Mouse (Mus musculus): ENCODE measurements around the gene Iqcf6. TPM values are rescaled to one million over a fixed set of nuclear protein-coding genes. Genes with fewer than 3 reads are reported as not detected.
"Not testable (repeated sequence)": the region's sequence is repeated elsewhere in the genome, so short reads cannot be mapped to it uniquely, and the experiment has no call there.

Gene Iqcf6
- polyA plus RNA-seq (2015; fragmentation: Nextera tagmentation; extraction: Ambion mirVana): not detected in 2 replicates

- Histone ChIP-seq H3K36me3 (ENCODE audit: control insufficient read depth, insufficient read depth, low read length) (no peaks in the 10 kb centered on the region), H3K27me3 (ENCODE audit: control insufficient read depth, insufficient read depth, low read depth, low read length) (no peaks in the 10 kb centered on the region), H3K27ac (ENCODE audit: low read length) (no peak within 1 kb of the TSS), H3K4me1 (replicated peaks; ENCODE audit: control insufficient read depth, insufficient read depth, low read length) (no peaks in the 10 kb centered on the region), H3K9ac (ENCODE audit: low read length) (no peak within 1 kb of the TSS), H3K9me3 (ENCODE audit: control insufficient read depth, low read length) (no peaks in the 10 kb centered on the region), H3K4me2 (ENCODE audit: low read depth, low read length) (no peak within 1 kb of the TSS), H3K4me3 (ENCODE audit: low read length) (no peak within 1 kb of the TSS)
- 58% methylated on average over 2 of the region's 2 CpGs for WGBS
- no peak for ATAC-seq (ENCODE audit: low read depth)
Observed at GRCm38 (mm10) chr9:106626282-106626681, at the start of gene Iqcf6. Iqcf6 (plus strand) TSS chr9:106626582.

- Histone ChIP-seq H3K9ac (ENCODE audit: low read length) (no peak overlapping the region), H3K4me1 (replicated peaks; ENCODE audit: control insufficient read depth, insufficient read depth, low read length) (no peaks in the 10 kb centered on the region), H3K4me2 (ENCODE audit: low read depth, low read length) (no peak overlapping the region), H3K4me3 (ENCODE audit: low read length) (no peak overlapping the region), H3K27ac (ENCODE audit: low read length) (no peak overlapping the region), H3K36me3 (ENCODE audit: control insufficient read depth, insufficient read depth, low read length) (no peaks in the 10 kb centered on the region), H3K27me3 (ENCODE audit: control insufficient read depth, insufficient read depth, low read depth, low read length) (no peaks in the 10 kb centered on the region), H3K9me3 (ENCODE audit: control insufficient read depth, low read length) (no peaks in the 10 kb centered on the region)
- ATAC-seq (ENCODE audit: low read depth): no peak
- 79% methylated on average over 7 of the region's 7 CpGs for WGBS
Observed at GRCm38 (mm10) chr9:106580016-106580415, 46.4 kb upstream of the Iqcf6 start.

GRCm38 (mm10) chr9:106582552-106582951 is 43.8 kb upstream of the Iqcf6 start:
- 68% methylated on average over 1 of the region's 1 CpGs for whole genome bisulfite sequencing
- H3K9me3 ChIP-seq (ENCODE audit: control insufficient read depth, low read length): no peaks in the 10 kb centered on the region
- H3K4me3 ChIP-seq (ENCODE audit: low read length): no peak overlapping the region
- no peak overlapping the region for H3K27ac ChIP-seq (ENCODE audit: low read length)
- no peaks in the 10 kb centered on the region for H3K36me3 ChIP-seq (ENCODE audit: control insufficient read depth, insufficient read depth, low read length)
- no peak for ATAC-seq (ENCODE audit: low read depth)
- H3K9ac ChIP-seq (ENCODE audit: low read length): no peak overlapping the region
- no peaks in the 10 kb centered on the region for H3K27me3 ChIP-seq (ENCODE audit: control insufficient read depth, insufficient read depth, low read depth, low read length)
- H3K4me2 ChIP-seq (ENCODE audit: low read depth, low read length): no peak overlapping the region
- H3K4me1 ChIP-seq (replicated peaks; ENCODE audit: control insufficient read depth, insufficient read depth, low read length): no peaks in the 10 kb centered on the region

GRCm38 (mm10) chr9:106592158-106592557 is 34.2 kb upstream of the Iqcf6 start:
- Histone ChIP-seq H3K4me1 (replicated peaks; ENCODE audit: control insufficient read depth, insufficient read depth, low read length) (no peaks in the 10 kb centered on the region), H3K4me3 (ENCODE audit: low read length) (no peak overlapping the region), H3K27ac (ENCODE audit: low read length) (no peak overlapping the region), H3K9ac (ENCODE audit: low read length) (no peak overlapping the region), H3K9me3 (ENCODE audit: control insufficient read depth, low read length) (no peaks in the 10 kb centered on the region; the same call in 1 of the 2 replicates), H3K27me3 (ENCODE audit: control insufficient read depth, insufficient read depth, low read depth, low read length) (no peaks in the 10 kb centered on the region), H3K4me2 (ENCODE audit: low read depth, low read length) (no peak overlapping the region), H3K36me3 (ENCODE audit: control insufficient read depth, insufficient read depth, low read length) (no peaks in the 10 kb centered on the region)
- WGBS: 84% methylated on average over 5 of the region's 5 CpGs
- ATAC-seq (ENCODE audit: low read depth): no peak

GRCm38 (mm10) chr9:106595402-106595801 is 31.0 kb upstream of the Iqcf6 start:
- WGBS: 7% methylated on average over 3 of the region's 4 CpGs
- H3K4me3 ChIP-seq (ENCODE audit: low read length); H3K4me1 ChIP-seq (replicated peaks; ENCODE audit: control insufficient read depth, insufficient read depth, low read length); H3K36me3 ChIP-seq (ENCODE audit: control insufficient read depth, insufficient read depth, low read length); ATAC-seq (ENCODE audit: low read depth); H3K4me2 ChIP-seq (ENCODE audit: low read depth, low read length); H3K27me3 ChIP-seq (ENCODE audit: control insufficient read depth, insufficient read depth, low read depth, low read length); H3K27ac ChIP-seq (ENCODE audit: low read length); H3K9ac ChIP-seq (ENCODE audit: low read length); H3K9me3 ChIP-seq (ENCODE audit: control insufficient read depth, low read length): not testable (repeated sequence)

GRCm38 (mm10) chr9:106595836-106596235 is 30.5 kb upstream of the Iqcf6 start:
- H3K4me3 ChIP-seq (ENCODE audit: low read length): no peak overlapping the region
- no peaks in the 10 kb centered on the region; the same call in 1 of the 2 replicates for H3K9me3 ChIP-seq (ENCODE audit: control insufficient read depth, low read length)
- no peak overlapping the region for H3K9ac ChIP-seq (ENCODE audit: low read length)
- ATAC-seq (ENCODE audit: low read depth): no peak
- no peaks in the 10 kb centered on the region for H3K4me1 ChIP-seq (replicated peaks; ENCODE audit: control insufficient read depth, insufficient read depth, low read length)
- H3K27me3 ChIP-seq (ENCODE audit: control insufficient read depth, insufficient read depth, low read depth, low read length): no peaks in the 10 kb centered on the region
- no peaks in the 10 kb centered on the region for H3K36me3 ChIP-seq (ENCODE audit: control insufficient read depth, insufficient read depth, low read length)
- 59% methylated on average over 7 of the region's 7 CpGs for WGBS
- no peak overlapping the region for H3K4me2 ChIP-seq (ENCODE audit: low read depth, low read length)
- no peak overlapping the region for H3K27ac ChIP-seq (ENCODE audit: low read length)

GRCm38 (mm10) chr9:106598466-106598865 is 27.9 kb upstream of the Iqcf6 start:
- no peaks in the 10 kb centered on the region for H3K4me1 ChIP-seq (replicated peaks; ENCODE audit: control insufficient read depth, insufficient read depth, low read length)
- H3K36me3 ChIP-seq (ENCODE audit: control insufficient read depth, insufficient read depth, low read length): no peaks in the 10 kb centered on the region
- no peaks in the 10 kb centered on the region for H3K9me3 ChIP-seq (ENCODE audit: control insufficient read depth, low read length)
- H3K4me2 ChIP-seq (ENCODE audit: low read depth, low read length): no peak overlapping the region
- no peak overlapping the region for H3K27ac ChIP-seq (ENCODE audit: low read length)
- no peak overlapping the region for H3K4me3 ChIP-seq (ENCODE audit: low read length)
- WGBS: 43% methylated on average over 7 of the region's 7 CpGs
- no peak for ATAC-seq (ENCODE audit: low read depth)
- H3K9ac ChIP-seq (ENCODE audit: low read length): no peak overlapping the region
- no peaks in the 10 kb centered on the region for H3K27me3 ChIP-seq (ENCODE audit: control insufficient read depth, insufficient read depth, low read depth, low read length)

GRCm38 (mm10) chr9:106600546-106600945 is 25.8 kb upstream of the Iqcf6 start:
- H3K9ac ChIP-seq (ENCODE audit: low read length): no peak overlapping the region
- no peaks in the 10 kb centered on the region for H3K27me3 ChIP-seq (ENCODE audit: control insufficient read depth, insufficient read depth, low read depth, low read length)
- H3K36me3 ChIP-seq (ENCODE audit: control insufficient read depth, insufficient read depth, low read length): no peaks in the 10 kb centered on the region
- no peak for ATAC-seq (ENCODE audit: low read depth)
- WGBS: 23% methylated on average over 8 of the region's 8 CpGs
- no peaks in the 10 kb centered on the region for H3K9me3 ChIP-seq (ENCODE audit: control insufficient read depth, low read length)
- no peak overlapping the region for H3K27ac ChIP-seq (ENCODE audit: low read length)
- H3K4me3 ChIP-seq (ENCODE audit: low read length): no peak overlapping the region
- no peak overlapping the region for H3K4me2 ChIP-seq (ENCODE audit: low read depth, low read length)
- no peaks in the 10 kb centered on the region for H3K4me1 ChIP-seq (replicated peaks; ENCODE audit: control insufficient read depth, insufficient read depth, low read length)

- WGBS: 72% methylated on average over 4 of the region's 4 CpGs
- no peak overlapping the region for H3K9ac ChIP-seq (ENCODE audit: low read length)
- no peak for ATAC-seq (ENCODE audit: low read depth)
- H3K4me2 ChIP-seq (ENCODE audit: low read depth, low read length): no peak overlapping the region
- H3K4me1 ChIP-seq (replicated peaks; ENCODE audit: control insufficient read depth, insufficient read depth, low read length): no peaks in the 10 kb centered on the region
- H3K27me3 ChIP-seq (ENCODE audit: control insufficient read depth, insufficient read depth, low read depth, low read length): no peaks in the 10 kb centered on the region
- no peaks in the 10 kb centered on the region for H3K36me3 ChIP-seq (ENCODE audit: control insufficient read depth, insufficient read depth, low read length)
- H3K4me3 ChIP-seq (ENCODE audit: low read length): no peak overlapping the region
- no peak overlapping the region for H3K27ac ChIP-seq (ENCODE audit: low read length)
- no peaks in the 10 kb centered on the region for H3K9me3 ChIP-seq (ENCODE audit: control insufficient read depth, low read length)
Observed at GRCm38 (mm10) chr9:106610727-106611126, 15.7 kb upstream of the Iqcf6 start.

GRCm38 (mm10) chr9:106613951-106614350 is 12.4 kb upstream of the Iqcf6 start:
- Histone ChIP-seq H3K27ac (ENCODE audit: low read length) (no peak overlapping the region), H3K27me3 (ENCODE audit: control insufficient read depth, insufficient read depth, low read depth, low read length) (no peaks in the 10 kb centered on the region), H3K36me3 (ENCODE audit: control insufficient read depth, insufficient read depth, low read length) (no peaks in the 10 kb centered on the region), H3K4me2 (ENCODE audit: low read depth, low read length) (no peak overlapping the region), H3K9ac (ENCODE audit: low read length) (no peak overlapping the region), H3K9me3 (ENCODE audit: control insufficient read depth, low read length) (no peaks in the 10 kb centered on the region), H3K4me1 (replicated peaks; ENCODE audit: control insufficient read depth, insufficient read depth, low read length) (no peaks in the 10 kb centered on the region), H3K4me3 (ENCODE audit: low read length) (no peak overlapping the region)
- 46% methylated on average over 2 of the region's 2 CpGs for WGBS
- no peak for ATAC-seq (ENCODE audit: low read depth)
